Mouse (Mus musculus) olfactory bulb, adult 2 months (tissue): Measurements from ENCODE around the gene C3ar1.

Source experiments
- CTCF ChIP-seq: fragments of 200-500 bp; IDR thresholded peaks from 2 replicates; pipeline ENCODE4 v1.5.1; 2012; ENCODE audit warnings: low read depth, mild to moderate bottlenecking, low read length, moderate library complexity; ENCODE audit not compliant: insufficient read depth
- POLR2A ChIP-seq: fragments of 200-500 bp; IDR thresholded peaks from 2 replicates; pipeline ENCODE4 v1.6.1; 2012; ENCODE audit warnings: mild to moderate bottlenecking, low read depth, low read length, moderate library complexity; ENCODE audit not compliant: insufficient read depth

DNA sequence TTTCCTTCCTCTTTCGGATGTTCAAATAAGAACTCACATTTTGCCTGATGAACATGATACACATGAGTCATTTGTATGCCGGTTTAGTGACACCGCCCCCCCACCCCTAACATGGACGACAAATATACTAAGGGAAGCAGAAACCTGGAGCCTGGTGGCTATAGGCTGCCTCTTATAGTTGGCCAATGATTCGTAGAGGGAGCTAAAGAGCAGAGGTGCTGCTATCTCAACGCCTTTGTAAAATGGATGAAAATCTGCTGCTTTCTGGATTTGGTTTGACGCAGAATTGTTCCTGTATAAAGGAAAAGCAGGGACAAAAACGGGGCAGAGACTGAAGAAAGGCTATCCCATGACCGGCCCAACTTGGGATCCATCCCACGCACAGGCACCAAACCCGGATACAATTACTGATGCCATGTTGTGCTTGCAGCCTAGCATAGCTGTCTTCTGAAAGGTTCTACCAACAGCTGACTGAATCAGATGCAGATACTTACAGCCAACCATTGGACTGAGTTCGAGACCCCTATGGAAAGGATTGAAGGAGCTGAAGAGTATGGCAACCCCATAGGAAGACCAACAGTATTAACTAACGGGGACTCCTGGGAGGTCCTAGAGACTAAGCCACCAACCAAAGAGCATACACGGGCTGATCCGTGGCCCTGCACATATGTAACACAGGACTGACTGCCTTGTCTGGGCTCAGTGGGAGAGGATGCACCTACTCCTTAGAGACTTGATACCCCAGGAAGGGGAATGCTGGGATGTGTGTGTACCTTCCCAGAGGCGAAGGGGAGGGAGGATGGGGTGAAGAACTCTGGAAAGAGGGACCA is 44.0 kb downstream of the C3ar1 start:
- no peak for TF ChIP-seq CTCF
- no peak for TF ChIP-seq POLR2A
